Mouse (Mus musculus) Muller cell, postnatal 12 days (primary cell): ENCODE data around the gene Mfsd4b5.
"Not testable (repeated sequence)": the region's sequence is repeated elsewhere in the genome, so short reads cannot be mapped to it uniquely, and the experiment has no call there.

Experiments
- DNase-seq: peaks from one replicate; pipeline ENCODE4 v3.0.0-alpha.2; 2015; ENCODE audit errors: inconsistent ontology term

Mfsd4b5 gene

GRCm38 (mm10) chr10:39986466-39986865 is at the start of gene Mfsd4b5:
Gene Mfsd4b5 (minus strand): TSS chr10:39986646.
- no peak for DNase-seq

DNA sequence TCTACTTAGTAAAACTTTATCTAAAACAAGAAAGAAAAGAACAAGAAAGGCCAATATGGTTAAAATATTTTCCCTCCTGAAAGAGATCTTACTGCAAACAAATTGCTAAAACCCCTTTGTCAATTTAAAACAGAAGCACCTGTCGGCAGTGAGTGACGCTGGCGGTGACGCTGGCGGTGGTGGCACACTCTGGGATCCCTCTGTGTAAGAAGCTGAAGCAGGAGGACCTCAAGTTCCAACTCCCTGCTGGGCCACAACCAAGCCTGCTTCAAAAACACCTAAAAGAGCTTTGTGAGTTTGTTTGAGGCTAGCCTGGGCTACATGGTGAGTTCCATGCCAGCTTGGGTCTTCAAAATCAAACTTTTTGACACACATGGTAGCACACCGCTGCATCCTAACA is 48.5 kb upstream of the Mfsd4b5 start:
- no peak for DNase-seq

DNA sequence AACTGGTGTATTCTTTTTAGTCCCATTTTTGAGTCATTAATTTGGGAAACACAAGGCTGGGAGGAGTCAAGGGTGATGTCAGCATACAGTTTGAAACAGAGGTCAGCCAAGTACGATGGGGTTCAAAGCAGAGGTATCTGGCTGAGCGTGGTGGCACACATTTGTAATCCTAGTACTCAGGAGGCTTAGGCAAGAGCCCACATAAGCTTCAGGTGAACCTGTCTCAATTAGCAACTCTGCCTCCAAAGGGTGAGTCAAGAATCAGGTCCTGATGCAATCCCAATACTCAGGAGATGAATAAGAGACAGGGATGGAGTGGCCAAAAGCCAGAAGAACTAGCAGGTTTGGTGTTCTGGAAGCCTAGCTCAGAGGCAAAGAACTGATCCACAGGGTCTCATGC is 46.5 kb upstream of the Mfsd4b5 start:
- DNase-seq, result no peak

DNA sequence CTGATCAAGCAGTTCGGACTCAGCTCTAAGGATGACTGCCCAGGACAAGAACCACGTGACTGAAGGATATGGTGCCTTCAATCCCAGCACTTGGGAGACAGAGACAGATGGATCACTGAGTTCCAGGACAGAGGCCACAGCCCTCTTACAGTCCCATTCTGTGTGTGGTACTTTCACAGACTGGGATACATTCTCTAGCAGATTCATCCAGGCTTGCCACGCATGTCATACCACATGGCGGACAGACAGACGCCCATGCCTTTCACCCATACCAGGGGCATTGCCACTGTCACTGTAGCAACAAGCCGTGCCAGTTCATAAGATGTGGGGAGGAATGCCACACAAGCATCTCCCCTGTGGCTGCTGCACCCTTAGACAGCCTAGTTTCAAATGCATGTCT is 44.3 kb upstream of the Mfsd4b5 start:
- DNase-seq, result no peak

- no peak for DNase-seq
These were observed 43.2 kb upstream of the Mfsd4b5 start for GRCm38 (mm10) chr10:40029610-40030009.

DNA sequence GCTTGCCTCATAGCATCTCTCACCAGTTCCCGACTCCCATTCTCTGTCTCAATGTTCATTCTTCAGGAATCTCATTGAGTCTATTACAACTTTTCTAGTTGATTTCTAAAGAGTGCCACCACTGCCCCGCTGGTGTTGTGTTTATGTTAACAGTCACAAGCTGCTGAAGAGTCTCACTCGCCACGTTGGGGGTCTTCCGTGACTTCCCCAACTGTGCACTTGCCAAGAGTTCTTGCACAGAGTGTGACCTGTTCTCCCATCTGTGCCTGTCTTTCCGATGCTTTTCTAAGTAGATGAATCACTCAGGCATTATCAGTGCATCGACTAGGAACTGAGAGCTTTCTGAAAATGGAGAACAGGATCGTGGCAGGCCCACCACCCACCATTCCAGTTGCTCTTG is 41.6 kb upstream of the Mfsd4b5 start:
- DNase-seq, result no peak

DNA sequence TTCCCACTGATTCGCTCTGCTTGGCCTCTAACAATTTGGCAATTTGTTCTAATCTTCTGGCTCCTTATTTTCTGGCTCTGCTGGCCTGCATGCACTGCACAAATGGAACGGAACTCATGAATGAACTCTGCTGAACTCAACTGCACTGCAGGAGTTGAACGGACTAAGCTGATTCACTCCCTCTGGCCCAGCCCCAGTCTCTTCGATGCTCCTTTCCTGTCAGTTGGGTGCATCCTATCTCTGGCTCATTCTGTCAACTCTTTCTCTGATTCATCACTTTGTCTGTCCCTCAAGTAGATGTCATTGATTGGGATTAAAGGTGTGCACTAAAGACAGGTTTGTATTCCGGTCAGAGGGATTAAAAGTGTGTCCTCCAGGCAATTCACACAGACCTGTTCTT is 40.1 kb upstream of the Mfsd4b5 start:
- no peak for DNase-seq

- no peak for DNase-seq
These were observed 39.1 kb upstream of the Mfsd4b5 start for GRCm38 (mm10) chr10:40025560-40025959.

- peak; percentile 82 for DNase-seq
These were observed 38.3 kb upstream of the Mfsd4b5 start, which contains the start of gene Mfsd4b1 for GRCm38 (mm10) chr10:40024554-40025428. Gene Mfsd4b1 (minus strand): TSS chr10:40025268.

DNA sequence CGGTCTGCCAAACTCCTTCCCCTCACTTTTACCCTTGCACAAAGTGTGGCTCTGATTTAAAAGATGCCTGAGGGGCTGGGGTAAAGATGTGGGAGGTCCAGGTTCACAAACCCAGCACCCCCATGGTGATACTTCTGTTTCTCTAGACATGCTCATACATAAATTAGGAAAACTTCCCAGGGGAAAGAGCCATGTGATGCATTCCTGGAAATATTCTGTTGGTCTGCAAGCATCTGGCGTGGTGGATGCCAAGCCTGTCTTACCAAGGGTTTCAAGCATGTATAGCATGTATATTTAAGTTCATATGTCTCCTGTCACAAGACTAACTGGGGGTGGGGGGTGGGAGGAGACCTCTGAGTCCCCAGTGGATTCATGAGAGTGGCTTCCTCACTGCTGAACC is 34.0 kb upstream of the Mfsd4b5 start:
- DNase-seq, result no peak

- DNase-seq, result no peak
These were observed 33.0 kb upstream of the Mfsd4b5 start for GRCm38 (mm10) chr10:40019492-40019891.

DNA sequence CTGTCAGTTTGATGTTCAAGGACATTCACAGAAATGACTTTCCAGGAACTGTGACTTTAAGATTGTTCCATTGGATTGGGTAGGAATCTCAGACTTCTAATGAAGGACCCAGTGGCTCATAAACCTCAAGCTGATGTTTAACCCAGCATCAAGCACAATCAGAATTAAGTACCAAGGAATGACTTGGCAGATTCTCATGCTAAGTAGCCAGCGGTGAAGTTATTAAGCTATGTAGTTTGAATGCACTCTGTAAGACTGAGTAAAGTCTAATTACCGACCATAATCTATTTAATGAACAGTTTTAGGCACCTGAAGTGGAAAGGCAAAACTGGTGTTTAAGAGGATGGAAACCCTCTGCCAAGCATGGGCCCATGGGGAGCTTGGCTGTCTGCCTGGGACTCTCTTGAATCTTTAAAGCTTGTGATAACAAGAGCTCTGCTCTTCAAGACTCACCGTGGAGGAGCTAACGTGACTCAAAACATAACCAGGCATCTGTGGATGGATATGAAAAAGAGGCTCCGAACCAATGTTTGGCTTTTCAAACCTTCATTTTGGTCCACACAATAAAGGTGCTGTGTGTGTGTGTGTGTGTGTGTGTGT is 31.9 kb upstream of the Mfsd4b5 start:
- no peak for DNase-seq

DNA sequence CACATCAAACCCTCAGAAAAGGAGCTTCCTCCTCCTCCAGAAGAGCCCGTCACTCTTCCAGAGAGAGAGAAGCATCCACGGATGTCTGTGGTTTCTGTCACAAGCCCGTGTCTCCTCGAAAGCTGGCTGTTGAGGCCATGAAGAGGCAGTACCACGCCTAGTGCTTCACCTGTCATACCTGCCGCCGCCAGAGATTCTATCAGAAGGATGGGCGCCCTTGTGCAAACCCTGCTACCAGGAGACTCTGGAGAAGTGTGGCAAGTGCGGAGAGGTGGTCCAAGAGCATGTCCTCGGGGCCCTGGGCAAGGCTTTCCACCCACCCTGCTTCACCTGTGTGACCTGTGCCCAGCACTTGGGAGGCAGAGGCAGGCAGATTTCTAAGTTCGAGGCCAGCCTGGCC is 23.1 kb upstream of the Mfsd4b5 start:
- DNase-seq, result no peak

- not testable (repeated sequence) for DNase-seq
These were observed 22.4 kb upstream of the Mfsd4b5 start for GRCm38 (mm10) chr10:40008847-40009246.

DNA sequence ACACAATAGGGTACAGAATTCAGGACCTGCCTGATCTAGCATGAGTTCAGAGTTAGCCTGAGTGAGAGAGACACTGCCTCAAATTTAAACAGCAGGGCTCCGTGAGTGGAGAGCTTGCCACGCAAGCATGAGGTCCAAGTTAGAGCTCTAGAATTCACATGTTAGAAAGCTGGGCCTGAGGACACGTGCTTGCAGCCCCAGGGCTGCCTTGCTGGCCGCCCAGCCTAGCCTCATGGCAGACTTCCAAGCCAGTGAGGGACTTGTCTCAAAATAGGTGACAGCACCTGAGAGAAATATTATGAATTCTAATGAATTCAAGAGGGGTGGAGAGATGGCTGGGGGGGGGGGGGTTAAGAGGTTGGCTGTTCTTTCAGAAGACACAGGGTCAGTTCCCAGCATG is 21.5 kb upstream of the Mfsd4b5 start:
- no peak for DNase-seq

GRCm38 (mm10) chr10:40006963-40007362 is 20.5 kb upstream of the Mfsd4b5 start:
- no peak for DNase-seq

DNA sequence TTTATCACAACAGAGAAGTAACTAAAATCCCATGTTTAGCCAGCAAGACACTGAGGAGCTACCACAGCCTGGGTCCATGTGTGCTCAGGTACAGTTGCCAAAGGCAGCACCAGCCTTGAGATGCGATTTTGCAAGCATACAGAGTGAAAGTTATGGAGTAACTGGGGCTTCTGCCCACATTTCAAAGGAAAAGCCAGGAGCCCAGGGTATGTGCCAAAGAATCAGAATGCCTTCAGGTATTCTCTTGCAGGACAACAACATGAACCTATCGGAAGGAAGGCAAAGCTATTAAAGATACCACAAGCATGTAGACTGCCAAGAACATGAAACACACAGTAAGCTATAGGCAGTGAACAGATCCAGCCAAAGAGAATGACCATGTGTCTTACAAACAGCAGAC is 14.3 kb upstream of the Mfsd4b5 start:
- DNase-seq, result no peak

- no peak for DNase-seq
These were observed 4.7 kb upstream of the Mfsd4b5 start for GRCm38 (mm10) chr10:39991155-39991554.

DNA sequence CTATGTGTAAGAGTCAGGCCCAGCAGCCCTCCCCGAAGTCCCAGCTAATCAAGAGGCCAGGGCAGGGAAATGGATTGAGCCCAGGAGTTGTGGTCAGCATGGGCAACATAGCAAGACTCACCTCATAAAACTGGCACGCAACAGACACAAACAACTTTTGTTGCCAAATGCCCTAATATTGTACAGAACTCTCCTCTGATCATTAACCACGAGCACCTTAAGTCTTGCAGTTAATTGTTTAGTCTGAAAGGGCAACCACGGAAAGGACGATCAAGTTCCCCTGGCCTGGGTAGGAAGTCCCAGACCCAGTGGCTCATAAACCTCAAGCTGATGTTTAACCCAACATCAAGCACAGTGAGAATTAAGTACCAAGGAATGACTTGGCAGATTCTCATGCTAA is 3.8 kb downstream of the Mfsd4b5 start:
- DNase-seq, result no peak

- DNase-seq, result no peak
These were observed 8.2 kb downstream of the Mfsd4b5 start for GRCm38 (mm10) chr10:39978231-39978630.

DNA sequence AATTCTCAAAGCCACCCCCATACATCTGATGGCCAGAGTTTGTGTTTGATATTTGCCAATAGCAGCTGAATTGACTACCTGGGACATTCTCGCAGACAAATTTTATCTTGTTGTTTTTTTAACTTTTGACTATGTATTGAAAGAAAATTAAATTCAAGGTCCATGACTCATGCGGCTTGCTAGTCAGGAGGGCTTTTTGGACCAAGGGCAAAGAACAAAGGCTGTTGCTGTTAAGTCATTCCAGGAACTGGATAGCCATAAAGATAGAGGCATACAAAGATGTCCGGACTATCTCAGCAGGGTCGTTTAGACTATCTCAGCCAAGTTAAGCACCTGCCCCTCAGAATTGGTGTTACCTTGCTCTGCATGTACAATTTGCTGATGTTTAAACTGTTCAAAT is 9.1 kb downstream of the Mfsd4b5 start:
- DNase-seq, result no peak

GRCm38 (mm10) chr10:39975771-39976170 is 10.7 kb downstream of the Mfsd4b5 start:
- no peak for DNase-seq

GRCm38 (mm10) chr10:39974982-39975381 is 11.5 kb downstream of the Mfsd4b5 start:
- no peak for DNase-seq
